Mouse (Mus musculus): ENCODE measurements around the gene Sdr16c6. TPM values are rescaled to one million over a fixed set of nuclear protein-coding genes. Genes with fewer than 3 reads are reported as not detected.
A peak's percentile ranks its signal among the peaks of the same experiment; 100 is the strongest.

Sdr16c6 gene
- 0.29 TPM in 1 of 2 replicates, not detected in the other for polyA plus RNA-seq (2012; ENCODE audit: insufficient read depth, insufficient read length, missing spikeins)

GRCm38 (mm10) chr4:4077372-4077771, at the start of gene Sdr16c6:
TSS of gene Sdr16c6 (minus strand) at chr4:4077522.
- 0 out of 2 replicates have a peak within 1 kb of the TSS, but pooled peaks have one; percentile 21 for H3K27ac ChIP-seq (ENCODE audit: insufficient read depth, low read depth, low read length)
- H3K4me3 ChIP-seq (ENCODE audit: insufficient read depth, low read length) = no peak within 1 kb of the TSS
- TF ChIP-seq CTCF (IDR thresholded peaks at IDR 0.05; ENCODE audit: low read depth, low read length) (no peak), POLR2A (IDR thresholded peaks at IDR 0.05; ENCODE audit: borderline replicate concordance, low read depth, low read length) (no peak)
- H3K4me1 ChIP-seq (ENCODE audit: control insufficient read depth, insufficient read depth, low read length) = peaks cover 32% of the 10 kb centered on the region

GRCm38 (mm10) chr4:4080180-4080579, 2.9 kb upstream of the Sdr16c6 start:
- H3K4me1 ChIP-seq (ENCODE audit: control insufficient read depth, insufficient read depth, low read length) = peaks cover 27% of the 10 kb centered on the region
- TF ChIP-seq POLR2A (IDR thresholded peaks at IDR 0.05; ENCODE audit: borderline replicate concordance, low read depth, low read length) (no peak), CTCF (IDR thresholded peaks at IDR 0.05; ENCODE audit: low read depth, low read length) (no peak)
- H3K4me3 ChIP-seq (ENCODE audit: insufficient read depth, low read length) = no peak overlapping the region
- H3K27ac ChIP-seq (ENCODE audit: insufficient read depth, low read depth, low read length) = peak overlapping the region; percentile 25; the same call in 1 of the 2 replicates

DNA sequence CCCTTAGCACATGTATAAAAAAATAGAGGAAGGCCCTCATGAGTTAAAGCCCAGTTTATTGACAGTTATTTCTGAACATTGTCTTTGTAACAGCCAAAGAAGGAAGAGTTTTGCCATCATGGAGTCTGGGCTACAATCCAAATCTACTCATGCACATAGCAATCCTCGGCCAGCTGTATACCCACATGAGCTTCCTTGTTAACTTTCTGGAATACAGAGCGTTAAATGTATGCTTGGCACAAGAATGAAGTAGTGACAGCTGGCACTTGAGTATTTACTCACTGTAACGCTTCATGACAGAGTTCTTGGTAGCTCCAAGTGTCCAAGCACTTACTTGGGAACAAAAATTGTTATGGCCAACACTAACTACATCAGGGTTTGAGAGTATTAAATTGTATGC, 1.8 kb upstream of the Sdr16c6 start:
- no peak for TF ChIP-seq CTCF (IDR thresholded peaks at IDR 0.05; ENCODE audit: low read depth, low read length)
- TF ChIP-seq POLR2A (IDR thresholded peaks at IDR 0.05; ENCODE audit: borderline replicate concordance, low read depth, low read length) = no peak
- Histone ChIP-seq H3K27ac (ENCODE audit: insufficient read depth, low read depth, low read length) (peak overlapping the region; percentile 95), H3K4me1 (ENCODE audit: control insufficient read depth, insufficient read depth, low read length) (peaks cover 32% of the 10 kb centered on the region), H3K4me3 (ENCODE audit: insufficient read depth, low read length) (no peak overlapping the region)

DNA sequence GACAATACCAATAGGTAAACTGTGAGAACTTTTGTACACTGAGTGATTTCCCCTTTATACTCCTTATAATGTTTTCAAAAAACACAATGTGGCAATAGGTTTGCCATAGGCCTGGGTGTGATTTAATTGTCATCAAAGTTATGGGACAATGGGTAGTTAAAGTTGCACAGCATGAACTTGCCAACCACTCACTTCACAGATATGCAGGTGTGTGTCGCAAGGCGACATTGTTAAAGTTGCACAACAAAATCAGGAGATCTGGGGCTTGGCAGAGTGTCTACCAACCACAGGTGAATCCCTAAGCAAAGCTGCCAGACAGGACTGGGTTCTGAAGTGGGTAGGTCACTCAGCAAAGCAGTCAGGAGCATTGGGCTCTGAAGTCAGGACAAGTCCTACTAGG, 1.3 kb downstream of the Sdr16c6 start:
- TF ChIP-seq POLR2A (IDR thresholded peaks at IDR 0.05; ENCODE audit: borderline replicate concordance, low read depth, low read length) = no peak
- TF ChIP-seq CTCF (IDR thresholded peaks at IDR 0.05; ENCODE audit: low read depth, low read length) = no peak
- H3K27ac ChIP-seq (ENCODE audit: insufficient read depth, low read depth, low read length) = no peak overlapping the region
- peaks cover 28% of the 10 kb centered on the region for H3K4me1 ChIP-seq (ENCODE audit: control insufficient read depth, insufficient read depth, low read length)
- H3K4me3 ChIP-seq (ENCODE audit: insufficient read depth, low read length) = no peak overlapping the region

Other genes starting within 250 kb of the Sdr16c6 start
- gene Gm11808, start 103.9 kb downstream of the Sdr16c6 start, polyA plus RNA-seq (2012; ENCODE audit: insufficient read depth, insufficient read length, missing spikeins) = 1,020 and 1,158 TPM in 2 replicates

Data from bone marrow macrophage, adult 2 months (primary cell).